8 mouse cellular contexts compared by ENCODE assay signal in genomic region chr1:54438340-54439079, GRCm38 (mm10). TPM values are rescaled to one million over a fixed set of nuclear protein-coding genes. Genes with fewer than 3 reads are reported as not detected.
DNase-seq lines count a peak whose midpoint lies in the region; ATAC-seq lines count a peak whose summit lies in the region.

Gene Gtf3c3 (minus strand): TSS chr1:54438971.

- no peaks in the 10 kb centered on the region for H3K27me3 ChIP-seq in hindbrain, embryonic 13.5 days

- peak within 1 kb of the TSS; percentile 85 for H3K9ac ChIP-seq in hindbrain, embryonic 13.5 days

- peak within 1 kb of the TSS; percentile 80 for H3K4me2 ChIP-seq in hindbrain, embryonic 13.5 days

- peak; percentile 90 for DNase-seq in Muller cell, postnatal 12 days (ENCODE audit: inconsistent ontology term)
- DNase-seq in cerebellum, adult 9-11 months = peak; percentile 77
- DNase-seq in frontal cortex, postnatal 10 days (ENCODE audit: low spot score in 2 of 2) = peak; percentile 71 to 76
- DNase-seq in layer of hippocampus, postnatal 25 days (ENCODE audit: extremely low spot score in 1 of 2, low spot score in 1 of 2) = peak; percentile 74 to 80
- DNase-seq in lung, postnatal 25 days (ENCODE audit: low spot score) = peak; percentile 59
- DNase-seq in retina, embryonic 14.5 days (ENCODE audit: low spot score) = peak; percentile 86
- peak; percentile 87 for DNase-seq in thymus, postnatal 4 days

- no peaks in the 10 kb centered on the region for H3K9me3 ChIP-seq in hindbrain, embryonic 13.5 days

- ATAC-seq in hindbrain, embryonic 13.5 days (ENCODE audit: low FRiP score) = peak; percentile 99

- peak within 1 kb of the TSS; percentile 58; the same call in 1 of the 2 replicates for H3K27ac ChIP-seq in hindbrain, embryonic 13.5 days

- WGBS in hindbrain, embryonic 13.5 days = 4% methylated on average over 39 of the region's 39 CpGs

- H3K4me3 ChIP-seq in hindbrain, embryonic 13.5 days = peak within 1 kb of the TSS; percentile 74

- H3K36me3 ChIP-seq in hindbrain, embryonic 13.5 days = peaks cover 6% of the 10 kb centered on the region

- peaks cover 22% of the 10 kb centered on the region for H3K4me1 ChIP-seq in hindbrain, embryonic 13.5 days (replicated peaks)

RNA-seq across cellular contexts. Expression of gene Gtf3c3, which starts in this region (rescaled TPM):
- polyA plus RNA-seq in hindbrain, embryonic 13.5 days (2015; fragmentation: Nextera tagmentation; extraction: Ambion mirVana) = 22.6 and 23.1 TPM in 2 replicates
- total RNA-seq in layer of hippocampus, postnatal 25 days (2021) = 10 to 100 TPM; 24.7 to 27.2 TPM

Comparison
In these comparisons a context has a peak if more than half of its experiments do, and no peak if none do; other contexts are left out.
1. Peak in every context shown above with its lines: DNase-seq, ATAC-seq, H3K4me3 ChIP-seq and H3K27ac ChIP-seq.